Mouse (Mus musculus) heart, embryonic 13.5 days (tissue): ENCODE measurements around the gene Atp2a1. TPM values are rescaled to one million over a fixed set of nuclear protein-coding genes. Genes with fewer than 3 reads are reported as not detected.

Experiments
- ATAC-seq: fragments of 200-750 bp; cut with Nextera tagmentation; 2 replicates; pipeline ENCODE4 v1.8.0; 2017; ENCODE audit warnings: moderate TSS enrichment; ENCODE audit not compliant: insufficient number of reproducible peaks, low FRiP score, low TSS enrichment; ENCODE audit errors: extremely low read depth
- H3K27ac ChIP-seq: fragments of 300-500 bp; sonication (generic); replicated peaks from 2 replicates; pipeline ENCODE4 v1.5.1; 2015; ENCODE audit warnings: moderate library complexity, mild to moderate bottlenecking, inconsistent platforms
- H3K27me3 ChIP-seq: fragments of 300-500 bp; sonication (generic); replicated peaks from 2 replicates; pipeline ENCODE4 v1.6.1; 2015; ENCODE audit warnings: mild to moderate bottlenecking, inconsistent platforms
- H3K36me3 ChIP-seq: fragments of 300-500 bp; sonication (generic); 2 replicates; pipeline ENCODE4 v1.6.1; 2015; ENCODE audit warnings: mild to moderate bottlenecking, inconsistent platforms
- H3K4me1 ChIP-seq: fragments of 300-500 bp; sonication (generic); 2 replicates; pipeline ENCODE4 v1.6.1; 2015; ENCODE audit warnings: inconsistent platforms
- H3K4me2 ChIP-seq: fragments of 300-500 bp; sonication (generic); 2 replicates; pipeline ENCODE4 v1.6.1; 2015; ENCODE audit warnings: inconsistent platforms, mild to moderate bottlenecking, moderate library complexity
- H3K4me3 ChIP-seq: fragments of 300-500 bp; sonication (generic); 2 replicates; pipeline ENCODE4 v1.5.1; 2015; ENCODE audit warnings: moderate library complexity, mild to moderate bottlenecking, inconsistent platforms
- H3K9ac ChIP-seq: fragments of 300-500 bp; sonication (generic); 2 replicates; pipeline ENCODE4 v1.6.1; 2015; ENCODE audit warnings: inconsistent platforms, mild to moderate bottlenecking, moderate library complexity
- H3K9me3 ChIP-seq: fragments of 300-500 bp; sonication (generic); 2 replicates; pipeline ENCODE4 v1.6.1; 2016; ENCODE audit warnings: inconsistent platforms
- WGBS: fragments of 180-500 bp; shearing (Covaris S2); methylation state at CpG from one replicate; pipeline ENCODE4 v1.1.7; 2015; ENCODE audit warnings: mixed read lengths; 5-methylcytosine and 5-hydroxymethylcytosine counted together
- polyA plus RNA-seq: library from polyadenylated mRNA; unstranded; fragments of >200 nt; fragmentation: Nextera tagmentation; extraction: Ambion mirVana; gene quantifications from 2 replicates; pipeline ENCODE4 v1.2.1, GENCODE M21; 2015

The Atp2a1 gene
- polyA plus RNA-seq, 1 experiment from 2014 or later, result 1.3 TPM

GRCm38 (mm10) chr7:126464121-126464520 is 1.2 kb upstream of the Atp2a1 start:
- 50% methylated on average over 4 of the region's 4 CpGs for WGBS
- no peak for ATAC-seq
- Histone ChIP-seq H3K4me1 (peaks cover 40% of the 10 kb centered on the region), H3K27ac (peak overlapping the region; percentile 86), H3K36me3 (peaks cover 31% of the 10 kb centered on the region), H3K9ac (peak overlapping the region; percentile 33), H3K4me2 (no peak overlapping the region), H3K27me3 (peaks cover 13% of the 10 kb centered on the region; the same call in 1 of the 2 replicates), H3K9me3 (no peaks in the 10 kb centered on the region), H3K4me3 (no peak overlapping the region)

GRCm38 (mm10) chr7:126463547-126463946 is 639 bp upstream of the Atp2a1 start:
- no peaks in the 10 kb centered on the region for H3K9me3 ChIP-seq
- H3K4me3 ChIP-seq, result no peak overlapping the region
- peaks cover 46% of the 10 kb centered on the region for H3K4me1 ChIP-seq
- H3K27ac ChIP-seq, result no peak overlapping the region
- H3K4me2 ChIP-seq, result no peak overlapping the region
- H3K36me3 ChIP-seq, result peaks cover 25% of the 10 kb centered on the region
- no peak for ATAC-seq
- no peak overlapping the region for H3K9ac ChIP-seq
- H3K27me3 ChIP-seq, result peaks cover 13% of the 10 kb centered on the region; the same call in 1 of the 2 replicates
- 51% methylated on average over 4 of the region's 4 CpGs for WGBS

- Histone ChIP-seq H3K36me3 (peaks cover 6% of the 10 kb centered on the region), H3K27me3 (peaks cover 13% of the 10 kb centered on the region; the same call in 1 of the 2 replicates), H3K9ac (peak overlapping the region; percentile 45; the same call in 1 of the 2 replicates), H3K4me3 (no peak overlapping the region), H3K4me2 (no peak overlapping the region), H3K4me1 (peaks cover 48% of the 10 kb centered on the region), H3K9me3 (no peaks in the 10 kb centered on the region), H3K27ac (no peak overlapping the region)
- no peak for ATAC-seq
- WGBS, result 70% methylated on average over 3 of the region's 3 CpGs
Observed at GRCm38 (mm10) chr7:126461626-126462025, 1.3 kb downstream of the Atp2a1 start.

GRCm38 (mm10) chr7:126460623-126461399 is 2.1 kb downstream of the Atp2a1 start:
- no peak overlapping the region for H3K27ac ChIP-seq
- no peak overlapping the region for H3K9ac ChIP-seq
- peaks cover 39% of the 10 kb centered on the region for H3K4me1 ChIP-seq
- ATAC-seq, result no peak
- no peak overlapping the region for H3K4me2 ChIP-seq
- WGBS, result 53% methylated on average over 10 of the region's 10 CpGs
- H3K9me3 ChIP-seq, result no peaks in the 10 kb centered on the region
- H3K4me3 ChIP-seq, result no peak overlapping the region
- H3K36me3 ChIP-seq, result no peaks in the 10 kb centered on the region
- H3K27me3 ChIP-seq, result peaks cover 13% of the 10 kb centered on the region; the same call in 1 of the 2 replicates

- no peak overlapping the region for H3K4me2 ChIP-seq
- no peaks in the 10 kb centered on the region for H3K36me3 ChIP-seq
- peaks cover 22% of the 10 kb centered on the region for H3K4me1 ChIP-seq
- H3K9me3 ChIP-seq, result no peaks in the 10 kb centered on the region
- peaks cover 13% of the 10 kb centered on the region; the same call in 1 of the 2 replicates for H3K27me3 ChIP-seq
- ATAC-seq, result no peak
- WGBS, result 70% methylated on average over 11 of the region's 11 CpGs
- H3K27ac ChIP-seq, result no peak overlapping the region
- no peak overlapping the region for H3K4me3 ChIP-seq
- no peak overlapping the region for H3K9ac ChIP-seq
Observed at GRCm38 (mm10) chr7:126458844-126459618, 3.9 kb downstream of the Atp2a1 start.

- no peak overlapping the region for H3K27ac ChIP-seq
- no peak for ATAC-seq
- H3K9me3 ChIP-seq, result no peaks in the 10 kb centered on the region
- no peak overlapping the region for H3K4me2 ChIP-seq
- WGBS, result 73% methylated on average over 5 of the region's 5 CpGs
- peak overlapping the region; percentile 16; the same call in 1 of the 2 replicates for H3K9ac ChIP-seq
- peaks cover 13% of the 10 kb centered on the region; the same call in 1 of the 2 replicates for H3K27me3 ChIP-seq
- no peak overlapping the region for H3K4me3 ChIP-seq
- no peaks in the 10 kb centered on the region for H3K36me3 ChIP-seq
- peaks cover 14% of the 10 kb centered on the region for H3K4me1 ChIP-seq
Observed at GRCm38 (mm10) chr7:126458225-126458624, 4.7 kb downstream of the Atp2a1 start.

- peaks cover 14% of the 10 kb centered on the region for H3K4me1 ChIP-seq
Observed at GRCm38 (mm10) chr7:126456382-126457266, 6.3 kb downstream of the Atp2a1 start.

GRCm38 (mm10) chr7:126455242-126455641 is 7.7 kb downstream of the Atp2a1 start:
- Histone ChIP-seq H3K36me3 (no peaks in the 10 kb centered on the region), H3K4me3 (no peak overlapping the region), H3K27me3 (no peaks in the 10 kb centered on the region), H3K9ac (no peak overlapping the region), H3K9me3 (no peaks in the 10 kb centered on the region), H3K27ac (no peak overlapping the region), H3K4me1 (peaks cover 14% of the 10 kb centered on the region), H3K4me2 (no peak overlapping the region)
- ATAC-seq, result no peak
- 72% methylated on average over 2 of the region's 2 CpGs for WGBS

More at GRCm38 (mm10) chr7:126456382-126457266, 6.3 kb downstream of the Atp2a1 start:
- Histone ChIP-seq H3K9me3 (no peaks in the 10 kb centered on the region), H3K27me3 (no peaks in the 10 kb centered on the region), H3K36me3 (no peaks in the 10 kb centered on the region), H3K4me3 (no peak overlapping the region), H3K9ac (no peak overlapping the region), H3K27ac (no peak overlapping the region), H3K4me2 (no peak overlapping the region)
- WGBS, result 68% methylated on average over 17 of the region's 17 CpGs
- no peak for ATAC-seq

- Histone ChIP-seq H3K9ac (no peak overlapping the region), H3K4me3 (no peak overlapping the region), H3K9me3 (no peaks in the 10 kb centered on the region), H3K4me2 (no peak overlapping the region), H3K27me3 (no peaks in the 10 kb centered on the region), H3K36me3 (no peaks in the 10 kb centered on the region), H3K4me1 (peaks cover 9% of the 10 kb centered on the region), H3K27ac (no peak overlapping the region)
- no peak for ATAC-seq
- 64% methylated on average over 7 of the region's 7 CpGs for WGBS
Observed at GRCm38 (mm10) chr7:126453861-126454260, 9.0 kb downstream of the Atp2a1 start.

- WGBS, result 87% methylated on average over 3 of the region's 3 CpGs
- H3K9me3 ChIP-seq, result no peaks in the 10 kb centered on the region
- no peak overlapping the region for H3K4me2 ChIP-seq
- no peak for ATAC-seq
- H3K4me1 ChIP-seq, result no peaks in the 10 kb centered on the region
- H3K9ac ChIP-seq, result no peak overlapping the region
- no peak overlapping the region for H3K27ac ChIP-seq
- H3K36me3 ChIP-seq, result peaks cover 14% of the 10 kb centered on the region
- H3K4me3 ChIP-seq, result no peak overlapping the region
- no peaks in the 10 kb centered on the region for H3K27me3 ChIP-seq
Observed at GRCm38 (mm10) chr7:126452244-126452643, 10.7 kb downstream of the Atp2a1 start.

GRCm38 (mm10) chr7:126450641-126451040 is 12.3 kb downstream of the Atp2a1 start:
- no peak overlapping the region for H3K4me3 ChIP-seq
- H3K9ac ChIP-seq, result no peak overlapping the region
- no peak for ATAC-seq
- H3K4me1 ChIP-seq, result no peaks in the 10 kb centered on the region
- H3K27ac ChIP-seq, result no peak overlapping the region
- H3K4me2 ChIP-seq, result no peak overlapping the region
- H3K9me3 ChIP-seq, result no peaks in the 10 kb centered on the region
- H3K27me3 ChIP-seq, result no peaks in the 10 kb centered on the region
- WGBS, result 82% methylated on average over 6 of the region's 6 CpGs
- peaks cover 28% of the 10 kb centered on the region for H3K36me3 ChIP-seq
